Mouse (Mus musculus) heart, postnatal 0 days (tissue): Measurements from ENCODE around the gene Mettl1.

Experiments used
- CTCF ChIP-seq: IDR thresholded peaks from 2 replicates; pipeline ENCODE4 v1.5.1; 2016; ENCODE audit warnings: antibody characterized with exemption, control low read depth, low read depth
- EP300 ChIP-seq: IDR thresholded peaks from 2 replicates; pipeline ENCODE4 v1.6.1; 2016; ENCODE audit warnings: antibody characterized with exemption, low read depth

GRCm38 (mm10) chr10:127078001-127078676, 36.9 kb downstream of the Mettl1 start:
- TF ChIP-seq CTCF (no peak), EP300 (no peak)
